8 mouse cellular contexts compared by ENCODE assay signal in genomic region chr11:32642249-32642876, GRCm38 (mm10). TPM values are rescaled to one million over a fixed set of nuclear protein-coding genes. Genes with fewer than 3 reads are reported as not detected.
DNase-seq lines count a peak whose midpoint lies in the region; ATAC-seq and TF ChIP-seq lines count a peak whose summit lies in the region.

Gene Fbxw11, plus strand, starts transcription at chr11:32642724.

- peaks cover 40% of the 10 kb centered on the region for H3K4me1 ChIP-seq in embryonic facial prominence, embryonic 13.5 days
- H3K4me1 ChIP-seq in kidney, adult 2 months (ENCODE audit: control insufficient read depth, insufficient read depth, low read length): peaks cover 11% of the 10 kb centered on the region; the same call in 1 of the 2 replicates
- peaks cover 38% of the 10 kb centered on the region for H3K4me1 ChIP-seq in limb, embryonic 12.5 days (replicated peaks)
- H3K4me1 ChIP-seq in midbrain, embryonic 15.5 days: peaks cover 23% of the 10 kb centered on the region
- H3K4me1 ChIP-seq in spleen, adult 2 months (ENCODE audit: control insufficient read depth, insufficient read depth, insufficient read length): peaks cover 3% of the 10 kb centered on the region; the same call in 1 of the 2 replicates

- peak; percentile 96 for DNase-seq in 3134 (ENCODE audit: extremely low read depth, insufficient read length, low spot score)
- peak; percentile 95 to 97 for DNase-seq in adrenal gland, postnatal 36 days
- DNase-seq in heart, adult 18-20 months: peak; percentile 94 to 97
- peak; percentile 98 for DNase-seq in kidney, adult 2 months
- peak; percentile 91 to 95 for DNase-seq in spleen, adult 2 months (ENCODE audit: low read depth in 1 of 2, low spot score in 2 of 2)

- H3K27ac ChIP-seq in embryonic facial prominence, embryonic 13.5 days: peak within 1 kb of the TSS; percentile 99
- H3K27ac ChIP-seq in kidney, adult 2 months (ENCODE audit: insufficient read depth, low read depth, low read length): peak within 1 kb of the TSS; percentile 94
- H3K27ac ChIP-seq in limb, embryonic 12.5 days: peak within 1 kb of the TSS; percentile 99
- peak within 1 kb of the TSS; percentile 98 for H3K27ac ChIP-seq in midbrain, embryonic 15.5 days
- H3K27ac ChIP-seq in spleen, adult 2 months (ENCODE audit: insufficient read depth, low read length): peak within 1 kb of the TSS; percentile 97

- H3K27me3 ChIP-seq in embryonic facial prominence, embryonic 13.5 days: no peaks in the 10 kb centered on the region
- H3K27me3 ChIP-seq in kidney, adult 2 months (replicated peaks; ENCODE audit: control insufficient read depth, insufficient read depth, low read length): no peaks in the 10 kb centered on the region
- H3K27me3 ChIP-seq in limb, embryonic 12.5 days: no peaks in the 10 kb centered on the region
- no peaks in the 10 kb centered on the region for H3K27me3 ChIP-seq in midbrain, embryonic 15.5 days (replicated peaks)
- no peaks in the 10 kb centered on the region for H3K27me3 ChIP-seq in spleen, adult 2 months (ENCODE audit: control insufficient read depth, insufficient read depth, low read length)

- peak within 1 kb of the TSS; percentile 73 for H3K4me2 ChIP-seq in embryonic facial prominence, embryonic 13.5 days
- H3K4me2 ChIP-seq in limb, embryonic 12.5 days: peak within 1 kb of the TSS; percentile 88
- H3K4me2 ChIP-seq in midbrain, embryonic 15.5 days: peak within 1 kb of the TSS; percentile 53

- peak within 1 kb of the TSS; percentile 95 for H3K4me3 ChIP-seq in embryonic facial prominence, embryonic 13.5 days
- H3K4me3 ChIP-seq in kidney, adult 2 months (ENCODE audit: insufficient read depth, low read depth, low read length): peak within 1 kb of the TSS; percentile 79
- peak within 1 kb of the TSS; percentile 99 for H3K4me3 ChIP-seq in limb, embryonic 12.5 days (replicated peaks)
- peak within 1 kb of the TSS; percentile 84 for H3K4me3 ChIP-seq in midbrain, embryonic 15.5 days
- peak within 1 kb of the TSS; percentile 69 for H3K4me3 ChIP-seq in spleen, adult 2 months (ENCODE audit: extremely low read depth, insufficient read depth, insufficient read length)

- peak; percentile 75 for TF ChIP-seq POLR2A in kidney, adult 2 months (IDR thresholded peaks at IDR 0.05; ENCODE audit: low read depth, low read length)
- peak; percentile 43 for TF ChIP-seq POLR2A in spleen, adult 2 months (IDR thresholded peaks at IDR 0.05; ENCODE audit: low read depth, low read length)

- no peak for TF ChIP-seq CTCF in kidney, adult 2 months (conservative IDR thresholded peaks at IDR 0.05; ENCODE audit: insufficient read depth, insufficient read length, low read depth, low read length)
- TF ChIP-seq CTCF in spleen, adult 2 months (IDR thresholded peaks at IDR 0.05; ENCODE audit: extremely low read depth, insufficient read depth, insufficient read length, insufficient replicate concordance): no peak

- under 1% methylated on average over 64 of the region's 64 CpGs for WGBS in embryonic facial prominence, embryonic 13.5 days
- under 1% methylated on average over 64 of the region's 64 CpGs for WGBS in kidney, adult 2 months
- under 1% methylated on average over 63 of the region's 64 CpGs for WGBS in limb, embryonic 12.5 days
- under 1% methylated on average over 58 of the region's 64 CpGs for whole genome bisulfite sequencing in midbrain, embryonic 15.5 days
- under 1% methylated on average over 53 of the region's 64 CpGs for WGBS in spleen, adult 2 months

- H3K36me3 ChIP-seq in embryonic facial prominence, embryonic 13.5 days: no peaks in the 10 kb centered on the region
- H3K36me3 ChIP-seq in kidney, adult 2 months (ENCODE audit: control insufficient read depth, insufficient read depth, low read length): no peaks in the 10 kb centered on the region
- no peaks in the 10 kb centered on the region for H3K36me3 ChIP-seq in limb, embryonic 12.5 days
- H3K36me3 ChIP-seq in midbrain, embryonic 15.5 days (replicated peaks): no peaks in the 10 kb centered on the region
- H3K36me3 ChIP-seq in spleen, adult 2 months (ENCODE audit: control insufficient read depth, insufficient read depth, low read length): no peaks in the 10 kb centered on the region

- peak; percentile 92 for ATAC-seq in embryonic facial prominence, embryonic 13.5 days (ENCODE audit: insufficient number of reproducible peaks, insufficient read depth, low FRiP score, low TSS enrichment, low read depth)
- ATAC-seq in limb, embryonic 12.5 days (ENCODE audit: insufficient number of reproducible peaks, insufficient read depth, low FRiP score, low TSS enrichment, low read depth): peak; percentile 96
- ATAC-seq in midbrain, embryonic 15.5 days (replicated peaks): peak; percentile 96

- peak within 1 kb of the TSS; percentile 99 for H3K9ac ChIP-seq in embryonic facial prominence, embryonic 13.5 days
- peak within 1 kb of the TSS; percentile 98 for H3K9ac ChIP-seq in limb, embryonic 12.5 days (replicated peaks)
- H3K9ac ChIP-seq in midbrain, embryonic 15.5 days: peak within 1 kb of the TSS; percentile 98

- H3K9me3 ChIP-seq in embryonic facial prominence, embryonic 13.5 days: no peaks in the 10 kb centered on the region
- H3K9me3 ChIP-seq in limb, embryonic 12.5 days: no peaks in the 10 kb centered on the region
- H3K9me3 ChIP-seq in midbrain, embryonic 15.5 days: no peaks in the 10 kb centered on the region

RNA-seq across cellular contexts. Expression of gene Fbxw11, which starts in this region (rescaled TPM):
- 100 to 1,000 TPM; 107 to 111 TPM for total RNA-seq in adrenal gland, postnatal 36 days (2021)
- polyA plus RNA-seq in embryonic facial prominence, embryonic 13.5 days (2015; fragmentation: Nextera tagmentation; extraction: Ambion mirVana): 68.7 and 73.4 TPM in 2 replicates
- 10 to 100 TPM; 47.4 to 52.1 TPM for total RNA-seq in heart, adult 18-20 months (2021)
- 62.2 and 63.7 TPM in 2 replicates for polyA plus RNA-seq in kidney, adult 2 months (2012; rRNA removed)
- 91.0 and 97.5 TPM in 2 replicates for polyA plus RNA-seq in limb, embryonic 12.5 days (2016; fragmentation: Nextera tagmentation; extraction: Ambion mirVana)
- 120 and 126 TPM in 2 replicates for polyA plus RNA-seq in midbrain, embryonic 15.5 days (2015; fragmentation: Nextera tagmentation; extraction: Ambion mirVana)
- 20.2 and 23.6 TPM in 2 replicates for polyA plus RNA-seq in spleen, adult 2 months (2012; rRNA removed)

Comparison
In these comparisons a context has a peak if more than half of its experiments do, and no peak if none do; other contexts are left out.
1. Peak in every context shown above with its lines: DNase-seq, ATAC-seq, H3K4me3 ChIP-seq and H3K27ac ChIP-seq.